Mouse (Mus musculus) mouse embryonic stem cell (cell line): ENCODE data around the gene Cntn5.

ENCODE experiments used
- in situ Hi-C, 2 experiments: fragments of 300-500 bp; cut with MboI; formaldehyde crosslinking; loops; 1 replicate in 1 of 2; 3 replicates in 1 of 2; pipeline ENCODE4 v1.14.3; 2019 to 2020; ENCODE audit warnings: low sequenced_read_pairs in 2 of 2, low pct_unique_long_range_greater_than_20kb in 1 of 2, mixed read lengths in 1 of 2; ENCODE audit not compliant: unreplicated experiment in 1 of 2

The Cntn5 gene

GRCm38 (mm10) chr9:10072860-10073259 is 831.7 kb downstream of the Cntn5 start:
- in situ Hi-C loops = no loop called here

- in situ Hi-C loops = no loop called here
These were observed 833.3 kb downstream of the Cntn5 start for GRCm38 (mm10) chr9:10071271-10071670.

- in situ Hi-C loops = no loop called here
These were observed 859.4 kb downstream of the Cntn5 start for GRCm38 (mm10) chr9:10044969-10045789.

- in situ Hi-C loops = no loop called here
These were observed 861.6 kb downstream of the Cntn5 start for GRCm38 (mm10) chr9:10043001-10043400.

- in situ Hi-C loops = no loop called here
These were observed 889.4 kb downstream of the Cntn5 start for GRCm38 (mm10) chr9:10015129-10015528.

- in situ Hi-C loops = no loop called here
These were observed 920.5 kb downstream of the Cntn5 start for GRCm38 (mm10) chr9:9984028-9984427.

GRCm38 (mm10) chr9:9983220-9983619 is 921.4 kb downstream of the Cntn5 start:
- in situ Hi-C loops = no loop called here

- in situ Hi-C loops = no loop called here
These were observed 939.2 kb downstream of the Cntn5 start for GRCm38 (mm10) chr9:9965370-9965769.

GRCm38 (mm10) chr9:9960610-9961172 is 943.9 kb downstream of the Cntn5 start:
- in situ Hi-C loops = no loop called here

GRCm38 (mm10) chr9:9949346-9949745 is 955.2 kb downstream of the Cntn5 start:
- in situ Hi-C loops = no loop called here

GRCm38 (mm10) chr9:9944872-9945271 is 959.7 kb downstream of the Cntn5 start:
- in situ Hi-C loops = no loop called here

- in situ Hi-C loops = no loop called here
These were observed 966.8 kb downstream of the Cntn5 start for GRCm38 (mm10) chr9:9937444-9938436.

GRCm38 (mm10) chr9:9920580-9920979 is 984.0 kb downstream of the Cntn5 start:
- in situ Hi-C loops = no loop called here

- in situ Hi-C loops = no loop called here
These were observed 1005.5 kb downstream of the Cntn5 start for GRCm38 (mm10) chr9:9899070-9899469.

GRCm38 (mm10) chr9:9886210-9886609 is 1018.4 kb downstream of the Cntn5 start:
- in situ Hi-C loops = no loop called here

GRCm38 (mm10) chr9:9882779-9883383 is 1021.7 kb downstream of the Cntn5 start:
- in situ Hi-C loops = no loop called here

- in situ Hi-C loops = no loop called here
These were observed 1032.2 kb downstream of the Cntn5 start for GRCm38 (mm10) chr9:9872112-9873035.

- in situ Hi-C loops = no loop called here
These were observed 1043.9 kb downstream of the Cntn5 start for GRCm38 (mm10) chr9:9860631-9861030.
